Mouse (Mus musculus) mesoderm, embryonic 11.5 days (tissue): ENCODE data around the gene Fap.
A peak's percentile ranks its signal among the peaks of the same experiment; 100 is the strongest.

Source experiments
- DNase-seq: peaks from one replicate; pipeline ENCODE4 v3.0.0-alpha.2; 2012; ENCODE audit warnings: low read depth, low spot score

The Fap gene

GRCm38 (mm10) chr2:62459241-62460174 is 114.4 kb downstream of the Fap start:
- no peak for DNase-seq

- peak; percentile 42 for DNase-seq
Observed at GRCm38 (mm10) chr2:62458070-62458469, 115.8 kb downstream of the Fap start.

DNA sequence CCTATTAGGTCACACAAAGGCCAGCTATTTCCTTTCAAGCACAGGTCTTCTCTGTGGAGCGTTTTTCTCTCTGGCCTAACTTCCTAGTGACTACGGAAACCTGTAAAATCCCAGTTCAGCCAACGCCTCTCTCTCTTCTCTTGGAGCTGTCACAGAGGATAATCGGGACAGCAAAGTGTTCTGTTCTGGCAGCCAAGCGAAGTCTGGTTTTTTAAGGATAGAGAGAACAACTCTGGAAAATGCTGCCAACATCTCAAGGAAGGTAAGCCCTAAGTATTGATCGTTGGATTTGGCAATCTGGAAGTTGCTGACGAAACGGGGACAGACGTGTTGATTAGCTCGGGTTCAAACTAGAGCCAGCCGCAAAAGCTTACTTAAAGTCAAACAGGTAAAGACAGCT is 118.9 kb downstream of the Fap start:
- DNase-seq: no peak

DNA sequence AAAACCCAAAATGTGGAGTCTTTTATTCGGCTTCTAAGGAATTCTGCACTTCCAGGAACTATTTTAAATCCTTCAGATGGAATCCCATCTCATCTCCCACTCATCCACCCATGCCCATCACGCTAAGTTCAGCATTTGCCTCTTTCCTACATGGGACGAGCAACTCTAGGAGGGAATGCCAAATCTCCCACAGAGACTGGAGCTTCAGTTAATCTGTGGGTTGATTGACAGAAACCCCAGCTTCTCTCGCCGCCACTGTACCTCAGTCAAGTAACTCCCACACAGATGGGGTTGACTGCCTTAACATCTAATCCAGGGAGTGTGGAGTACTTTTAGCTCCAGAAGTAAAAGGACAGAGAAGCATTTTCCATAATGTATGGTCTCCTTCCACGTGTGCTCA is 119.8 kb downstream of the Fap start:
- DNase-seq: no peak
